Mouse (Mus musculus): ENCODE data around the gene Tbl1x. TPM values are rescaled to one million over a fixed set of nuclear protein-coding genes. Genes with fewer than 3 reads are reported as not detected.
"Not testable (repeated sequence)": the region's sequence is repeated elsewhere in the genome, so short reads cannot be mapped to it uniquely, and the experiment has no call there.

Tbl1x gene
- total RNA-seq, 2 experiments from 2014 or later, result 53.0 to 55.7 TPM

DNA sequence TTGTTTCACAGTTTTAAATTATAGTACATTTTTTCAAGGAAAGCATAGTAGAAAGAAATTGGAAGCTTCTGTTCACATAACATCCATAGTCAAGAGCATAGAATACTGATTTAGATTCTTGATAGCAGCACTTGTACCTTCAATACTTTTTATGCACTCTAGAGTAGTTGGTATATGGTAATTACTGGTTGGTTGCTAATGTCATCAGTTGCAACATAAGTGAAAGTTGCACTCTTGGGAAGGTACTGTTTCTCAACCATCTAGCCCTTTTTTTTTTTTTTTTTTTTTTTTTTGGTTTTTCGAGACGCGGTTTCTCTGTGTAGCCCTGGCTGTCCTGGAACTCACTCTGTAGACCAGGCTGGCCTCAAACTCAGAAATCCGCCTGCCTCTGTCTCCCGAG lies 20.2 kb downstream of the Tbl1x start:
- DNase-seq (ENCODE audit: extremely low spot score in 1 of 2, low spot score in 2 of 2), result no peak
- intact Hi-C loops (cut with DNase I), result no loop called here

DNA sequence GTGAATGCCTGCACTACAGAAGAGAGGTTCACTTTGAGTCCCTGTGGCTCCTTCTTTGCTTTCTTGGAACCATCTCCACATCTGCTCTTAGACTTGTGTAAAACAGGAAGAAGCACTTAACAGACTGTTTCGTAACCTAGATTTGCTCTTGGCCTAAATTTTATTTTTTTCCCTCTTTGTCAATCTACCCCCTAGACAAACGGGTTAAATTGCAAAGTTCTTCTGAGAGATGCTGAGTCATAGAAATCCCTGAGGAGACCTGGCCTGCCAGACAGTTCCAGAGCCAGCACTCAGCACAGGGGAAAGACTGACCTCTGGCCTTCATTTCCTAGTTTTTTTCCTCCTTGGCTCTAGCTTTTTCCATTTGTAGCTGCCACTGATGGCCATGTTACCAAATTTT lies 23.1 kb downstream of the Tbl1x start:
- DNase-seq (ENCODE audit: extremely low spot score in 1 of 2, low spot score in 2 of 2), result no peak
- intact Hi-C loops (cut with DNase I), result no loop called here

DNA sequence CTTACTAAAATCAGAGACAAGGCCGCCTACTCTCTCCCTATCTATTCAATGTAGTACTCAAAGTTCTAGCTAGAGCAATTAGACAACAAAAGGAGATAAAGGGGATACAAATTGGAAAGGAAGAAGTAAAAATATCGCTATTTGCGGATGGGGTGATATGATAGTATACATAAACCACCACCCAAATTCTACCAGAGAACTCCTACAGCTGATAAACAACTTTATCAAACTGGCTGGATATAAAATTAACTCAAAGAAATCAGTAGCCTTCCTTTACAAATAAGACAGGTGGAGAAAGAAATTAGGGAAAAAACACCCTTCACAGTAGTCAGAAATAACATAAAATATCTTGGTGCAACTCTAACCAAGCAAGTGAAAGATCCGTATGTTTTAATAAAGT lies 29.0 kb downstream of the Tbl1x start:
- DNase-seq (ENCODE audit: extremely low spot score in 1 of 2, low spot score in 2 of 2); intact Hi-C loops (cut with DNase I): not testable (repeated sequence)

DNA sequence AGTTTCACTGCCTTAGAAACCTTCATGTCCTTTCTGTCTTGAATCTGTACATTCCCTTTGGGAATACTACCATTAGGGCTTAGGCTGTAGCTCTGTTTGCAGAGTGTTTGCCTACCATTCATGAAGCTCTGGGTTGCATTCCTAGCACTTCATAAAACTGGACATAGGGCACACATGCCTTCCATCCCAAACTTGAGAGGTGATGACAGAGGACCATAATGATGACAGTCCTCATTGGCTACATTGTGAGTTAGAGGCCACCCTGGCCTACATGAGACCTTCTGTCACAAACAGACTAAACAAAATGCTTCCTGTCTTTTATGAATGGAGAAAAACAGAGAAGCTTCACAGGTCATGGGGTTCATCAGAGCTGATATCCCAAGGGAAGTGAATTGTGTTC lies 33.2 kb downstream of the Tbl1x start:
- no peak for DNase-seq (ENCODE audit: extremely low spot score in 1 of 2, low spot score in 2 of 2)
- intact Hi-C loops (cut with DNase I), result no loop called here

DNA sequence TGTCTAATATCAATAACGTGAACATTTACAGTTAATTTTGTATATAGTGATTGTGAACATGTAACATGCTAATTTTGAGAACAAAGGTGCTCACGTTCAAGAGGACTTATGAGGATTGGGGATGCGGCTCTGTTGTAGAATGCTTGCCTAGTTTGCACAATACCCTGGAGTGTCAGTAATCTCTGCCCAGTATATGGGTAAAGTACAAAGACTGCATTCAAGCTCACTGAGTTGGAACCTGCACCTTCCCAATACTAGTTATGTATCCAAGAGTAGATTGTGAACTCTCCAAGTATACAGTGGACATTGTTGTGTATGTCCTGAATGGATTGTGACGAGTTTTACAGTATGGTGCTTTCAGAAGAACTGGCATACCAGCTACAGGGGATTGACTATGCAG lies 33.7 kb downstream of the Tbl1x start:
- intact Hi-C loops (cut with DNase I), result no loop called here
- no peak for DNase-seq (ENCODE audit: extremely low spot score in 1 of 2, low spot score in 2 of 2)

DNA sequence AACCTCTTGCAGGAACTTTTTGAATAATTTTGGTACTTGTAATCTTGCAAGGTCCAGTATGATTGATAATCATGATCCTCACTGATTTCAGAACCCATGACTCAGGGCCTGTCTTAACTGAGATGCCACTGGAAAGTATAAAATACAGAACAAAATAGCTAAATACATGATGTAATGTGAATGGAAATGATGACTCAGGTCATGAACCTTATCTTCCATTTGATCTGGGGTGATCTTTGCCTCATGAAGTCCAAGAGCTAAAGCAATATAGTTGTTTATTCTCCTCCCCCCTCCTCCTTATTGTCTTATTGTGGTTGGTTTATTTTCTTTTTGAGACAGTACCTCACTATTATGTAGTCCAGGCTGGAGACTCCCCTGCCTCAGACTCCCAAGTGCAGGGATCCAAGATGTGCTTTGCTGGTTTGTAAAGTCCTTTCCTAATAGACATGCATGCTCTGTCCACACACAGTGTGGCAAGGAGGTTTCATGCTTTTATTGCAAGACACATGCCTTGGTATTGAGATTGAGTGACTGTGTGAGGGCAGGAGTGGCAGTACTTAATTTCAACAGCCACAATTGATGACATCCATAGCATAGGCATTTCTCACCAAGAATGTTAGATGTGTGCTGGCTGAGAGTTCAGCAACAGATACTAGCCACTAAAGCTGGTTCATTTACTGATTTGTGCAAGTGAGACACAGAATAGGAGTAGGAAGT lies 34.7 kb downstream of the Tbl1x start:
- intact Hi-C loops (cut with DNase I), result no loop called here
- no peak for DNase-seq (ENCODE audit: extremely low spot score in 1 of 2, low spot score in 2 of 2)

DNA sequence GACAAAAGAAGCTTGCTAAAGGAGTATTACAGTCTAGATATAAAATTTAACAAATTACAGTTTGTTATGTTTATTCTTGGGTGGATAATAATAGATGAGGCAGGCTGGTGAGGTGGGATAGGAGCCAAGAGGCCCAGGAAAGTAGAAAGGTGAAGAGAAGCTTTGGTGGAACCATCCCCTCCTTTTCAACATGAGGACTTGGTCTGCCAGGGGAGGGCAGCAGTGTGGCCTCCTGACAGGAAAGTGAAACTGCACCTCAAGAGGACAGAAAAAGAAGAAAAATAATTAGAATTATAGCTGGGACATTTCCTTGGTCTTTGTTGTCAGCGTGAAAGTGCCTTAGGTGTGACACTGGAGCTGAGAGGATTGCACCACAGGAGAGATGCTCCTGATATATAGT lies 35.6 kb downstream of the Tbl1x start:
- no peak for DNase-seq (ENCODE audit: extremely low spot score in 1 of 2, low spot score in 2 of 2)
- intact Hi-C loops (cut with DNase I), result no loop called here

DNA sequence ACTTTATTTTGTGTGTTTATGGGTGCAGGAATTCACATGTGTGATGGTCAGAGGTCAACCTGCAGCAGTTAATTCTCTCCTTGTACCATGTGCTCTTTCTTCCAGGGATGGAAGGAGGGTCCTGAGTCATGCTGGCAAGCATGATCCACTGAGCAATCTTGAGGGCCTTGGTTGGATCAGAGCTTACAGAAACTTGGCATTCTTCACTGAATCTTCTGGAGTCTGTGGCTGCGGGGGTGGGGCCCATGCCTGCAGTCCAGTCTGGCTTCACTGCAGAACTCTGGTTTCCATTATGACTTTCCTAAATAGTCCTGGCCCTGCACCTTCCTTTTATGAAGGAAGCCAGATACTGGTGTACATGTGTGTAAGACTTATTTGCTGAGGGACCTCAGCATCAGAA lies 38.1 kb downstream of the Tbl1x start:
- intact Hi-C loops (cut with DNase I), result no loop called here
- no peak for DNase-seq (ENCODE audit: extremely low spot score in 1 of 2, low spot score in 2 of 2)

DNA sequence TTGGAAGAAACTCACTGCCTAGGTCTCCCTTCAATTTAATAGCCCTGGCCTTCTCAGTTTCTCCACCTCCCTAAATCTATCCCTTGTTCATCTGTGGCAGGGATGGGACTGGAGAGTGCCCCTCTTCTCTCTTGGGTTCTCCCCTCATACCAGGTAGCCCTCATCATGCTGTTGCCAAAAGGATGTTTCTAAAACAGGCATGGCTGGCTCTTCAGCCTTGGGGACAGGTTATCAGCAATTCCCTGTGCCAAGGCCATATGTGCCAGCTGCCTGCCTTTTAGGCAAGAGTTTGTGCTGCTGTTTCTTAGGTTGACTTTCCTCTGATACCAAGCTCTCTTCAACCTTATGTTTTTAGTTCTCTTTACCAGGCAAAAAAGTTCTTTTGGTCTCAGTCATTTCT lies 39.6 kb downstream of the Tbl1x start:
- intact Hi-C loops (cut with DNase I), result no loop called here
- DNase-seq (ENCODE audit: extremely low spot score in 1 of 2, low spot score in 2 of 2), result no peak

DNA sequence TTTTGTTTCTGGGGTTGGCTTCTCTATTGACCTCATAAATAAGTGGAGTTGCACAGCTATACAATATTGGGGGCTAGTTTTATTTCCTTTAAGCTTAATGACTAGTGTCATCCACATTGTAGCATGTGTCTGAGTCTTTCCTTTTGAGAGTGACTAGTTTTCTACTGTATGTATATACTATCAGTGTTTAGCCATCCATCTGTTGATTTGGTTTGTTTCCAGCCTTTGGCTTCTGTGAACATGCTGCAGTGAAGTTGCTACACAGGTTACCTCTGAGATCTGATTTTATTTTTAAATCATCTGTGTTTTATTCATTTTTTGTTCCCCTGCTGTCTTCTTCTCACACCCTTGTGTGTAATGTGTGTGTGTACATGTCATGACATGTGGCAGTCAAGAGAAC lies 40.5 kb downstream of the Tbl1x start:
- intact Hi-C loops (cut with DNase I), result no loop called here
- DNase-seq (ENCODE audit: extremely low spot score in 1 of 2, low spot score in 2 of 2), result no peak

DNA sequence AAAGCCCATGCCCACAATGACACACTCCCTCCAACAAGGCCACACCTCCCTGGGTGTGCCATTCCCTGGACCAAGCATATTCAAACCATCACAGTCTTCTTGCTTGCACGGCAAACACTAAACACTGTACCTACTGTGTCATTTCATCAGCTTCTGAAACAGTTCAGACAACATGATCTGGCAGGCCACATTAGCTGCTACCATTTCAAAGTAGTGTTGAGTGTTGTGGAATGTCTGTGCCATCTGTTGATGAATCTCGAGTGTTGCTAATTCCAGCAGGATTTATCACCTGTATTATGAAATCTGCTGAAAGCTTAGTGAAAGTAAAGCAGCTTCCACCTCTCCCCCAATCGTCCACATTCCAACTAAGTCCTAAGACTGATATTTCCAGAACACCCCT lies 41.3 kb downstream of the Tbl1x start:
- DNase-seq (ENCODE audit: extremely low spot score in 1 of 2, low spot score in 2 of 2), result no peak
- intact Hi-C loops (cut with DNase I), result no loop called here

DNA sequence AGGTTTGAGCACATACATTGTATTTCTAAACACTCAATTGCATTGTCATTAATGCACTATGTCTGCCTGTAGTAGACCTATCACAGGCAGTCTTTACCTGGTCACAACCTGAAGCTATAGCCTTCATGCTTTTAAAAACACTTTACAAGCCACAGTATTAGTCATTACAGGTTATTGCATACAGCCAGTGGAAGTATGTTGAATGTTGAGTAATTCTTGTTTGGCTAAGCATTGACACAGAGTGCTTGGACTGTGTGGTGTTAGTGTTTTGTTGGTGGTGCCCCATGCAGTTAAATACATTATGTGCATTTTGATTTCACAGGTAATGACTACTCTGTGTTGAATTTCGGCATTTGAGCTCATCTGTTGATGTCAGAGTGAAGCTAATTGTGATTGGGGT lies 45.2 kb downstream of the Tbl1x start:
- intact Hi-C loops (cut with DNase I), result no loop called here
- no peak for DNase-seq (ENCODE audit: extremely low spot score in 1 of 2, low spot score in 2 of 2)

DNA sequence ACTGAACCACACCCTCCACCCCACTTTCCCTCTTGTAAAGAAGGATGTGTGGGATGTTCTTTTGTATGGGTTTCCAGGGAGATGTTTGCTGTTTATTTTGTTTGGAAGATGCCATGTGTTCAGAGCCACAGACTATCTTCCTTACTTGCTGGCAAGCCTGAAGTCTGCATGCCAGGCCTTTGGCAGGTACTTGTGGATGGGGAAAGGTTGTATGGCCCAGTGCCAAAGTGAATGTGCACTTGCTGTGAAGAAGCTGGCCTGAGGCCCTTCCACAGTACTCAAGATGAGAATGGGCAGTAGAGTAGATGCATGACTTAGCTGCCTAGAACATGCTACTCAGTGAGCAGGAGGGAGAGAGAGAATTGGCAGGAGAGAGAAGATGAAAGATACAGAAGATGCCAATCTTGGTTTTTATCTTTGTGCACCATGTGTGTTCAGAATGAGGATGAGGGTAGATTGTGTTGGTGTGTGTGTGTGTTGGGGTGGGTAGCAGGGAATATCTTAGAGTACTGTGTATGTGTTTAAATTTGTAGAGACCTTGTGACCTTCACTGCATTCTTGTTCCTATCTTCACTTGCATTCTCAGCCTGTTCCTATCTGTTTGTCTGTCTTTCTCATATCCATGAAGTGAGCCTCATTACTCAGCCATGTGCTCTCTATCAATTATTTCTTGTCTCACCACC lies 48.5 kb downstream of the Tbl1x start:
- DNase-seq (ENCODE audit: extremely low spot score in 1 of 2, low spot score in 2 of 2), result no peak
- intact Hi-C loops (cut with DNase I), result no loop called here

DNA sequence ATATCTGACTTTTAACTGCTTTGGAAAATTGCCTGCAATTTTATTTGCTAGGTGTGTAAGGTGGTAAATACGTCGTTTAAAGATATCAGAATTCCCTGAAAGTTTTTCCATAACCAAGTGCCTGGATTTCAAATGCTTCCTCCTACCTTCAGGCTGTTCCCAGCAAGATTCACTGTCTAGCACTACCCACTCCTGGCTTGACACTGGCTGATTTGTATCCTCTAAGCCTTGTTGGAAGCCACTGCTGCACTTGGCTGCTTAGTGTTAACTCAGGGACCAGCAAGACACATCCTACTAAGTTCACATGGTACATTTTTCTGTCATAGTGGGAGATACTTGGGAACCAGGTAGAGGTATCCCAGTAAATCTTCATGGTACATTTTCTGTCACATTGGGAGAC lies 52.8 kb downstream of the Tbl1x start:
- intact Hi-C loops (cut with DNase I), result no loop called here
- DNase-seq (ENCODE audit: extremely low spot score in 1 of 2, low spot score in 2 of 2), result no peak

DNA sequence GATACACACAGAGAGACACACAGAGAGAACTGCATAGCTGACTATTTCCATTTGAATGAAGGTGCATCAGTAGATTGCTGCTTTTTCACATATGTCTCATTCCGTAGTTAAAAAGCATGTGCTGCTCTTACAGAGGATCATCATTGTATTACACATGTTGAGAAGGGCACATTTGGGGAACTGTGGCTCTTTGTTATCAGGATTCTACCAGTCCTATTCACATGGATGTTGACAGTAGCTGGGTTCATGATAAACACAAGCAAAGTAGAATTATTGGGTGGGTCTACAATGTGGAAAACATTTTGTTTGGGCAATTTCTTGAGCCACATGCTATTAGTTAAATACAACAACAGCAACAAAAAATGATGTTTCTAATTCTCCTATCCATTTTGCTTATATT lies 55.9 kb downstream of the Tbl1x start:
- intact Hi-C loops (cut with DNase I), result no loop called here
- no peak for DNase-seq (ENCODE audit: extremely low spot score in 1 of 2, low spot score in 2 of 2)

DNA sequence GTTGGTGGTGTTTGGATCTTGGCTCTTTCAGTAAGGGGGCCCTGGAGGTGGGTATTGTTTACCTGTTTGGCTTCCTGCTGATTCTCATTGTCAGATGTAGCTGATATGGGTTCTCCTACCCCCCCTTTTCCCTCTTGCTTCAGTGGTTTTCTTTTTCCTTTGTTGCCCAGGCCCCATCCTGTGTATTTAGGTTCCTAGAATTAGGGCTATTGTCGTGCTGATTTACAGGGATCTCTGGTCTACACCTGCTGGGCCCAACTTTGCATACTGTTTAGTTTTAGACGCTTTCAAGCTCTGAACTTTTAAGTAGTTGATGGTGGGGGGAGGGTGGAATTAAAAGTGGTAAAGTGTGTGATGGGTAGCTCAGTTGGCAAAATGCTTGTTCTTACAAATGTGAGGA lies 57.2 kb downstream of the Tbl1x start:
- intact Hi-C loops (cut with DNase I), result no loop called here

DNA sequence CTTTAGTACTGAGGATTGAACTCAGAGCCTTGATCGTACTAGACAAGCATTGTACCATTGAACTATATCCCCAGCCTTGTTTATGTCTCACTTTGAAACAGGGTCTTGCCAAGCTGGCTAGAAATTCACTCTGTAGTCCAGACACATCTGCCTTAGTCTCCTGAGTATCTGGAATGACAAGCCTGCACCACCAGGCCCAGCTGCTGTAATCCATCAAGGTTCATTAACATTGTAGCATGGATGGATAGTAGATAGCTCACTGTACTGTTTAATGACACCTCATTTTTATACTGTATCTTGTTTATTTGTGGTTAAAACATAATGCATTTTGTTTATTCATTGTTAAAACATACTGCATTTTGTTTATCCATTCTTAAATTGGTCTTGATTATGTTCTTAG lies 62.9 kb downstream of the Tbl1x start:
- DNase-seq (ENCODE audit: extremely low spot score in 1 of 2, low spot score in 2 of 2), result no peak
- intact Hi-C loops (cut with DNase I), result no loop called here

More for the DNA sequence above, 57.2 kb downstream of the Tbl1x start:
- DNase-seq (ENCODE audit: extremely low spot score in 1 of 2, low spot score in 2 of 2), result no peak

DNA sequence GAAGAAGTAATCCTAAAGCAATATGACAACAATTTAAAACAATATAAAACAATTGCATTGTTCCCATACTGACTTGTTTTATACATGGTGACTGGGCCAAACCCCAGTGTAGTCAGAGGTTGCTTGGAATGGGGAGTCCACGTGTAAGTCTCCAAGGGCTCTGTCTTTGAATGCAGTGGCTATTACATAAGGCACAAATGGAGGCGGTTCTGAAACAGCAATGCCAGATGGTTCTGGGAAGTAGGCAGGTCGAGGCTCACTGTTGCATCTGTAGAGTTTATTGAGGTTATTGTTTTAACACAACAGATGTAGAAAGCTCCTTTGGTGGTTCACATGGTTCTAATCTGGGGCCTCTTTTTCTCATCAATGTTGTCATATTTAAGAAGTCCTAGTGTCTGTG lies 66.3 kb downstream of the Tbl1x start:
- DNase-seq (ENCODE audit: extremely low spot score in 1 of 2, low spot score in 2 of 2), result no peak

DNA sequence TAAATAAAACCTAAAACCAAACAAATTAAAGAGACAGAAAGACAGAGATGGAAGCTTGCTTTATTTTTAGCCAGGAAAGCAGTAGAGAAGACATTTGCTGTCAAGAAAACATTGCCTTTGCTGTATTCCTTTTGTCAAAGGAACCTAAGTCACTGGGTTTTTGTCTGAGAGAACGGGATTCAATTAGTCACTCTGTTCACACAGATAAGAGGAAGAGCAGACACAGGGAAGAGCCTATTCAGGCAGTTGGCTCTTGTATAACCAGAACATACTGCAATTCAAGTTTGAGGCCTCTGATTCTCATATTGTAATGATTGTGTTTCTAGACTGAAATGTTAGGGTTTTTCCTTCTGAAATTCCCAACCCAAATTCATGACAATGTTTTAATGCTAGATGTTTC lies 67.4 kb downstream of the Tbl1x start:
- intact Hi-C loops (cut with DNase I), result no loop called here

More for the DNA sequence above, 66.3 kb downstream of the Tbl1x start:
- intact Hi-C loops (cut with DNase I), result no loop called here

DNA sequence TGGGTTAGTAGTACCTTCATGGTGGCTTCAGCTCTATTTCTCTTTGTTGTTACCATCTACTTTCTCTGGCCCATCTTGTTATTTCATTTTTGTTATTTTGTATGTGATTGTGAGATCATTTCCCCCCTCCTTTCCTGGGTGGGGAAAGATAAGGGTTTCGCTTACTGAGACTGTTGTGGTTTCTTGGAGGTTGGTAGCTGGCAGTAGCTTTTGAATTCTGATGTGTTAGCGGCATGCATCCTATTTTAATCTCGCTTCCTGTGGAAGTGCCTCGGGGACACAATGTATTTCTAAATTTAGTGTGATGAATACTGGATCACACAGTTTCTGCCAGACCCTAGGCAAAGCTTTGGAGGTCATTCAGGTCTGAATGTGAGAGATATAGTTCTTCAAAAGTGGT lies 69.2 kb downstream of the Tbl1x start:
- intact Hi-C loops (cut with DNase I), result no loop called here
- DNase-seq (ENCODE audit: extremely low spot score in 1 of 2, low spot score in 2 of 2), result no peak

More for the DNA sequence above, 67.4 kb downstream of the Tbl1x start:
- no peak for DNase-seq (ENCODE audit: extremely low spot score in 1 of 2, low spot score in 2 of 2)

DNA sequence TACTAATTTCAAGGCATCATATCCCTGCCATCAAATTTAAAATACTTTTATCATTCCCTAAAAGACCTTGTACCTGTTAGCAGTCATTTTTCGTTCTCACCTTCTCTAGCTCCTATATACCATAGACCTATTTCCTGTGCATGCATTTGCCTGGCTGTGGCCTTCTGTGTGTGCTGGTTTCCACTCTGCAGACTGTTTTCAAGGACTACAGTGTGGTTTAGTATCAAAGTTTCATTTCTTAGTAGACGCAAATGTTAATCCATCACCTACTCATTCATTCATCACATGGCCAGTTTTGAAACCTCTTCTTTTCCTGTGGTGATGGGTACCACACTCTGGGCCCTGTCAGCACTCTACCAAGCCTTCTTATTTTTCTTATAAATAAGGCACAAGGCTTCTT lies 75.2 kb downstream of the Tbl1x start:
- intact Hi-C loops (cut with DNase I), result no loop called here
- DNase-seq (ENCODE audit: extremely low spot score in 1 of 2, low spot score in 2 of 2), result no peak
